Mouse (Mus musculus) liver, adult 2 months (tissue): ENCODE data around the gene Psmd2.

Experiments used
- CTCF ChIP-seq: fragments of 200-500 bp; IDR thresholded peaks from 2 replicates; pipeline ENCODE4 v1.5.1; 2011; ENCODE audit warnings: low read depth, low read length, control low read depth
- POLR2A ChIP-seq: fragments of 200-500 bp; IDR thresholded peaks from 2 replicates; pipeline ENCODE4 v1.6.1; 2011; ENCODE audit warnings: low read length, control low read depth; ENCODE audit not compliant: insufficient read depth; ENCODE audit errors: extremely low read depth

DNA sequence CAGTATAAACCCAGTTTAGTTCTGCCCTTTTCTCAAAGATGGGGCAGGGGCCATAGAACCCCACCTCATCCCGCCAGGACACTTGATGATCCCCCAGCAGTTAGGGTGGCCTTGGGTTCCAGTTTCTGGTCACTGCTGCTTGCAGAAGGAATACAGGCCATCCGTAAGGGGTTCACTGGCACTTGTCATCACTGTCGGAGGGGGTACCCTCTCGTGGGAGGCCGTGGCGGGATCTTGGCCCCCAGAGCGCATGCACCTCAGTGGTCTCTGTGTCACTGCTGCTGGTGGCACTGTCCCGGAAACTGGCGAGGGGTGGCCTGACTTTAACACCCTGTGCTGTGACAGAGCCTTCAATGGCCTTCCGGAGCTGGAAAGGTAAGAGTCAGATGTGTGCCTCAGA lies 51.6 kb downstream of the Psmd2 start:
- TF ChIP-seq CTCF (no peak), POLR2A (no peak)
